Mouse (Mus musculus): ENCODE results near the gene Smpd4.

GRCm38 (mm10) chr16:17590731-17591130 is 28.4 kb upstream of the Smpd4 start:
- TF ChIP-seq GATA1 (IDR thresholded peaks at IDR 0.05; ENCODE audit: borderline replicate concordance, low read length): no peak
- TF ChIP-seq FLI1 (IDR thresholded peaks at IDR 0.05; ENCODE audit: low read length): no peak

Data from megakaryocyte, embryonic 14.5 days (primary cell).